Mouse (Mus musculus): ENCODE results near the gene Rsph10b.

DNA sequence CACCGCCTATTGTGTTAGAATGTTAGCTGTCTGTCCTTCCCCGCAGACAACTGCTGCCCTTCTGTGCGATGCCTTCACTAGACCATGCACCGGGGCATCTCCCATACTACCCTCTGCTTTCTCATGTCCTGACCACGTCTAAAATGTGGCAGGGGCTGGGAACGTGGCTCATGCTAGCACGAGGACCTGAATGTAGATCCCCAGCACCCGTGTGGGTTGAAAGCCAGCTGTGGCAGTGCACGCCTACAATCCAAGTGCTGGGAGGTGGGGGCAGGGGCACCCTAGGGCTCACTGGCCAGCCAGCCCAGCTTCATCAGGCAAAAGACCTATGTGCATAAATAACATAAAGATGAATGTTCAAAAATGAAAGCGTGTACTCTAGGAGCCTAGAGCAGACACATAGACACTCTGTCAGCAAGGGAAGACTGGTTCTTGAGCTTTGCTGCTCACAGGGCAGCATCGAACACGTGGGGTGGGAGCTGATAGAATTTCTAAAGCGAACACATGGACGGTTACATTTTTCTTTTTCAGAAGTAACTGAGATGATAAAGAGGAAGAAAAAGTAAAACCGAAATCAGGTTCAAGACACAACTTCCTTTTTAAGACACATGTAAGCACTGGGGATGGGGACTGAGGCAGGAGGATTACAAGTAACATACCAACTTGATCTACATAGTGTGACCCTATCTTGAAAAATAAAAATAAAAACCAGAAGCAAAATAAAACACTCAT is 69.8 kb downstream of the Rsph10b start:
- TF ChIP-seq POLR2A (IDR thresholded peaks at IDR 0.05; ENCODE audit: insufficient read depth, low read depth, low read length) (no peak), CTCF (IDR thresholded peaks at IDR 0.05; ENCODE audit: insufficient read depth, low read depth, low read length) (no peak)

Data from olfactory bulb, adult 2 months (tissue).